Mouse (Mus musculus) 416B (cell line): Measurements from ENCODE around the gene Cnppd1.

Source experiments
- DNase-seq: peaks from one replicate; pipeline ENCODE4 v3.0.0; 2011; ENCODE audit warnings: low read depth

Cnppd1 gene

DNA sequence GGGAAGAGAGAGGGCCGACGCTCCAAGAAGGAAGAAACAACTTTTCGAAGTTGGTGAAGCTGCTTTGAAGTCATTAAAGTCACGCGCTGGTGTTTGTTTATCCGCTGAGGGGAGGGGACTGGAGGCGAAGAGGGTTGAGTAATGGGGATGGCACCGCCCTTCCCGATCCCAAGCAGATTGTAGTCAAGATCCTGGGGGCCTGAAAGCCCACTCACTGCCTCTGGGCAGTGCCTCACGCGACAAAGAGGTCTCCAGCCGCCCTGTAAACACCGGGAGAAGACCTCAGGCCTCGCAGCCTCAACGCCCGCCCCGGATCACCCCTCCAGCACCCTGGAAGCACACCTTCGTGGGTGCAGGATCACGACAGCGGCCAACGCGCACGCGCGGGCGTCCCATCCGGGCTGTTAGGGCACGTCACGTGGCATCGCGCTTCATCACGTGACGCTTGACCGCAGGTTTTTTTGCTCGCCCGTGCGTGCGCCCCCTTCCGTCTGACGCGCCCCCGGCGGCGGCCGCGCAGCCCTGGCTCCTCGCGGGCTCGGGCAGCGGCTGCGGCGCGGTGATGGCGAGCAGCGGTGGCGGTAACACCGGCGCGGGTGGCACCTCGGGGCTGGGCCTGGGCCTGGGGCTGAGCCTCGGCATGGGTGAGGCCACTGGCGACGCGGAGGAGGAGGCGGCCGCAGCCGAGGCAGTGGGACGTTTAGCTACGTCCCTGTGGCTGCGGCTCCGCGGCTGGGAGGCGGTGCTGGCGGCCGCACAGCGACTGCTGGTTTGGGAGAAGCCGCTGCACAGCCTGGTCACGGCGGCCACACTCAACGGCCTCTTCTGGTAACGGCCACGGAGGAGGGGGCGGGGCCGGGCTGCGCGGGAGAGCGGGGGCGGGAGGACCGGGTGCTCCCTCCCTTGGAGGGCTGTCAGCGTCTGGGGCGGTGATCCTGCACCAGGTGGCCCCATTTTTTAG lies at the start of gene Cnppd1, which contains the start of gene Retreg2:
Gene Cnppd1, minus strand, starts transcription at position 411 of the 961 bp plus-strand sequence.
Gene Retreg2, plus strand, starts transcription at position 478 of the 961 bp plus-strand sequence.
- peak; percentile 95 for DNase-seq

DNA sequence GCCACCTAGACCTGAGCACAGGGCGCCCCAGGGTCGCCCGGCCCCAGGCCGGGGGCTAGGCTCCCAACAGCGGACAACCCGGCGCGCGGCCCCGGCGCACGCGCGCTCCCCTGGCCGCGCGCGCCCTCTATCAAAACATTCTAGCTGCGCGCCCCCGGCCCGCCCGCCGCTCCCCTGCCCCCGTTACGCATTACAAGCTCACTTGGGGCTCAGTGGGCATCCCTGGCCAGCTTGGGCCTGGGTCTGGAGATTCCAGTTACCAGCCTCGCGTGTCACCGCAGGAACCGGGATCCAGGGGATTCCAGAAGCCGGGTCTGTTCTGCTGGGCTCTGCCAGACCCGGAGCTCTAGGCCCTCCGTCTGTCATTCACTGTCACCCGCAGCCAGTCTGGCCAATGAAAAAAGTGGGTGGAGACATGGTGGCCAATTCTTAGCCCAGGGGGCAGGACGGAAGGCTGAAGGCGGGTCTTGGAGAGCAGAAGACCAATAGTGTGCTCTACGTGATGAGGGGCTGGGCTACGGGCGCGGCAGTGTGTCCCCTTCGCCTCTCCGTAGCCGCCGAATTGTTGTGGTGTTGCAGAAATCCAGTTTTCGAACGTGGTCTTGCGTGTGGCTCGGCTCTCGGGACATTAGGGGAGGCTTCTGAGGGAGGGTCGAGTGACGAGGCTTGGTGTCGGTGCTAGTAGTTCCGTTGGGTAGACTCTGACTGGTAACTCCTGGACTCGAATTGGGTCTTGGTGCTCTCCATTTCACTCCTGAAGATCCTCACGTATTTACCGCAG lies 49.3 kb upstream of the Cnppd1 start, which contains the start of the genes Ankzf1 and Atg9a:
Gene Ankzf1, plus strand, starts transcription at position 530 of the 781 bp plus-strand sequence.
Gene Atg9a, minus strand, starts transcription at position 575 of the 781 bp plus-strand sequence.
- peak; percentile 99 for DNase-seq

DNA sequence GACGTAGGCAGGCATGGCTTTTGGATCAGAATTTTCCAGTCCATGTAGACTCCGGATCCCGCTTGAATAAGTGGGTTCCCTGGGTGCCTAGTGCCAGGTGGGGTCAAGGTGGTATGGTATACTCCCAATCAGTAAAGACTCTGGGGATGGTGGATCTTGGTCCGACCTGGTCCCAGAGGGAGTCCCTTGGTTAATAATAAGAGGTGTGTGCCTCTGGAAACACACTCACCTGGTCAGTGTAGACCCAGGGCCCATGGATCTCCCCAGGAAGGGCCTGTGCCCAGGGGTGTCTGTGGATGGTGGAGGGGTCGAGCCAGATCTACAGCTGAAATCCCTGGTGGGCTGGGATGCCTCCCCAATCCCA lies 48.7 kb upstream of the Cnppd1 start:
- no peak for DNase-seq

DNA sequence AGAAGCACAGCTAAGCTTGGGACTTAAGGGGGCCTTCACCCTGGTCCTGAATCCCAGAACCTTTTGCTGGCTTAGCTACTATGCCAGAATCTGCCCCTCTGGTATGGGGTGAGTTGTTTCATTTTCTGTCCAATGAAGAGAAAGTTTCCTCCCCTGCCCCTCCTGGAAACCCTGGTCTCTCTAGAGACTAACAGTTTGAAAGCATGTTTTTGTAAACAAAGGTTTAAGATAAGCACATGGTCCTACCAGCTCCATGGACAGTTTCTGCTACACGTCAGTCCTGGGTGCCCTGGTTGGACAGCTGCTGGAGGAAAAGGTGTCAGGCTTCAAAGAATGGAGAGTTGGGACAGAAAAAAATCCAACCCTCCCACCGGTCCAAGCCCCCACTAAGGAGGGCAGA lies 48.1 kb upstream of the Cnppd1 start:
- peak; percentile 19 for DNase-seq

DNA sequence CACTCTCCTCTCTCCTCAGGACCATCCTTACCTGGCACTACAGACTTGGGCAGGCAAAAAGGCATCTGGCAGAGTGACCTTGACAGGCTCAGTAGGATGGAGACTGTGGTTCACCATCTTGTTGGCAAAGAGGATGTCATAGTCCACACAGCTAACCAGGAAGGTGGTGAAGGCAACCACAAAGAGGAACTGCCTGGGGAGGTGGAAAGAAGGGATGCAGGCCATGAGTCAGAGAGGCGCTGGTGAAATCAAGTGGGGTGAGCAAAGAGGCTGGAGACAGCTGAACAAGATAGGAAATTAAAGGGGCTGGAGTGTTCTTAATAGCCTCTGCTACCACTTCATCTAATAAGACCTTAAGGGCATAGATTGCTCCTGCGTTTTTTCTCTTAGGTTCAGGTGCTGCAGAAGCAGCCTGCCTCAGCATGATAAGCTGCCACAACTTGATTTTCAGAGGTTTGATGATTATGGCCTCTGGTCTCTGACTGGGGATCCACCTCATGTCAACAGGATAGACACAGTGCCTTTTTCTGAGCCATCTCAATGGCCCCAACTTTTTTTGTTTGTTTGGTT lies 45.5 kb upstream of the Cnppd1 start:
- DNase-seq = peak; percentile 99

DNA sequence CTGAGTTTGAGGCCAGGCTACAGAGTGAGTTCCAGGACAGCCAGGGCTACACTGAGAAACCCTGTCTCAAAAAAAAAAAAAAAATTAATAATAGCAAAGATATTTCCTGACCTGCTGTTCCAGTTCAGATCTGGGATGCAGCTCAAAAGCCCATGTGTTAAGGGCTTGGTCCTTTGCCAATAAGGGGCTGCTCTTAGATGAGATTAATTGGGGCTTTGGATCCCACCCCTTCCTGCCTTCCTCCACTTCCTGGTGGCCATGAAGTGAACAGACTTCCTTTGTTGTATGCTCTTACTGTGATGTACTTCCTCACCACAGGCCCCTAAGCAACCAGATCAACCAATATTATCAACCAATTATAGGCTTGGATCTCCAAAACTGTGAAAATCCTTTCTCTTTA lies 44.6 kb upstream of the Cnppd1 start:
- DNase-seq = peak; percentile 91

DNA sequence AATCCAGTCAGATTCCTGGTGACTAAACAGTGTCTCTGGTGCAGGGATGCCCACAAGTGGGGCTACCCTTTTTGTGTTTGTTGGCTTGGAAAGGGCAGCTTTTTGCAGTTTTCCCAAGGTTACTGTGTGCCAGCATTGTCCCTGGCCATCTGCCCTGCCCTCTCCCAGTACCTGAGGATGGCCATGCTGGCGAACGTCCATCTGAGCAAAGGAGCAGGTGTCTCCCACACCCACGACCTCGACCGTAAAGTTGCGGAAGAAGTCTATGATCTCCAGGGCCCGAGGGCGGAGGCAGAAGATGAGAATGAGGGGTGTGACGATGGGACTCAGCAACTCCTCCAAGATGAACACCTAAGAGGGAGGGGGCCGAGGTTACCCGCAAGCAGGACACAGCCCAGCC lies 43.0 kb upstream of the Cnppd1 start:
- no peak for DNase-seq

DNA sequence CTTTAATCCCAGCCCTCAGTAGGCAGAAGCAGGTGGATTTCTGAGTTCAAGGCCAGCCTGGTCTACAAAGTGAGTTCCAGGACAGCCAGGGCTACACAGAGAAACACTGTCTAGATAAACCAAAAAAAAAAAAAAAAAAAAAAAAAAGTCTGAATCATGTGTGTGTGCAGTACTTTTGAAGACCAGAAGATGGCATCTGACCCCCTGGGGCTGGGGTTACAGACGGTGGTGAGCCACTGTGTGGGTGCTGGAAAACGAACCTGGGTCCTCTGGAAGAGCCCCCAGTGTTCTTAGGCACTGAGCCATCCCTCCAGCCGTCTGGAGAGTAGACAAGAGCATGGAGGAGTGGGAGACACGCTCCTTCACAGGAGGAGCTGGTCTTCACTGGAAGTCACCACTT lies 39.6 kb upstream of the Cnppd1 start:
- DNase-seq = peak; percentile 17

DNA sequence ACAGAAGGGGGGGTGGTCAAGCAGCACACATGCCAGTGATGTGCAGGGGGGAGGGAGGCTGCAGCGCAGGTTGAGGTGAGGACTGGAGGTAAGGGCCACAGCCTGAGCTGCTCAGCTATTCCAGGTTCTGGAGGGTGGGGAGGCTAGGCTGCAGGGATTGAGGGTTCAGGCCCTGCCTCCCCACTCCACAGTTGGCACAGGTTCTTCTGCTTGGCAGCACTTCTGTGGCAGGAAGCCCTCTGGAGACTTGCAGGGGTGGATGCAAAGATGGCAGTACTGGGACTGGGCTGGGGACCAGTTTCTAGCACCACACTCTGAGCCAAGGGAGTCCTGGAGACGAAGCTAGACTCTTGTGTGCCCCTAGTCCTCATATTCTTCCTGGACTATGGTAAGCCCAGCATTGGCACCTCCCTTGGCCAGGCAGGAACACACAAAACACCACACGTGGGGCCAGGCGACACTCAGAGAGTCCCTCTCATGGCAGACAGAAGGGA lies 38.9 kb upstream of the Cnppd1 start:
- no peak for DNase-seq

DNA sequence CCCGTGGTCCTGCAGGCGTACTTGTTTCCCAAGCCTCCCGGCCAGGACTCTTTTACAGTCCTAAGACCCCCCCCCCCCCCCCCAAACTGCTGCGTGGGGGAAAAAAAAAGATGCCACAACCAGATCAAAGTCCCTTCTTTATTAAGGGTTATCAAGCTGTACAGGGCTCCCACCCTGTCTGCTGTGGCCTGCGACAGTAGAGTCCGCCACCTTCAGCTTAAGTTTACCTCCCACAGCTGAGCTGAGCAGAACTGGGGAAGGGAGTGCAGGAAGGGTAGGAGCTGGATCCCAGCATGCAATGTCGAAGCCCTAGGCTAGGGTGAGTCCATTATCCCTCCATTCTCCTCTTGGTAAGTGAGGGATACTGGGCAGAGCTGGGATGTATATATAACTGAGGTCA lies 38.2 kb upstream of the Cnppd1 start:
- no peak for DNase-seq

DNA sequence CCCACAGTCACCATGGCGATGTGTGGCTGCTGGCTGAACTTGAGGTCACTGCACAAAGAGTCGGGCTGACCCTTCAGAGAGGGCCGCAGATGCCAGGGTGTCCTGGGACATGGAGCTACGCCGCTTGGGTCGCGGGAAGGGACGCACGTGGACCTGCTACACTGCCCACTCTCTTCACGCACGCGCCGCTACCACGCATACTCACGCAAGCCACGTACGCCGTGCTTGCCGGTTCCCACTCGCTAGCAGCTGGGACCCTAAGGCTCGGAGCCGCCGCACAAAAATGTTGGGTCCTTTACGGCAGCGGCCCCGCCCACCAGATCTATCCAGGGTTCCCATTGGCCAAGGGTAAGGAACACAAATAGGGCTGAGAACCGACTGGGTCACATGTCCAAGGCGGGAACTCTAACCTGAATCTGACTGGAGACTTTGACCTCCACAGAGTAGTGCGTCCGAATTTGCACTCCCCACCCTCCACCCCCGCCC lies 37.6 kb upstream of the Cnppd1 start, which contains the start of gene Abcb6:
Gene Abcb6, minus strand, starts transcription at position 288 of the 486 bp plus-strand sequence.
- DNase-seq = peak; percentile 92

DNA sequence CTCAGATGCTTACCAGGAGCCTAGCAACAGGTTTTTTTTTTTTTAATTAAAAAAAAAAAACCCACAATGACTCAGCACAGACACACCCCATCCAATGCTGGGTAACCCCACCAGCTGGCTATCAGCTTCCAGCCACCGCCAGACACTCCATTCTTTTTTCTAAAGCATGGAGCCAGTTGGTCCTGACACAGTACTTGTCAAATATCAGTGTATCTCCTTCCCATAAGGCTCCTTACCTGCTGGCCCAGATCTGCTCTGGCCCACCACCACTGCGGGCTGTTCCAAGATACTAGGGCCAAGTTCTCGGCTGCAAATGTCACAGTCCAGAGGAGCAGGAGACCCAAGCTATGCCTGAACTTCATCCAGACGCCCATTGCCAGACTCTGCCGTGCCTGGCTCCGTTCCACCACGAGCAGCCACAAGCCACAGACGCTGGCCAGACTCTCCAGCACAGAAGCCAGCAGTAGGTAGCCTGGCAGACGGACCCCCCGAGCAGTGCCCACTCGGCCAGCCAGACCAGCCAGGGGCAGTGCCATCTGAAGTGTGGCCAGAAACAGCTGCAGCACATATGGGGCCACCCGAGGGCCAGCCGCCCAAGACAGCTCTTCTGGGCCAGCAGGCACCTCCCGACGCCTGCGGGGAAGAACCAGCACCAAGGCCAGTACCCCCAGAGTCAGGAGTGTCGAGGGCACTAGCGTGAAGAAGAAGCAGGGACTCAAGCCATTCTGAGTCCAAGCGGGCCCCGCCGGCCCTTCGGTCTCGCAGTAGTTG lies 37.0 kb upstream of the Cnppd1 start:
- DNase-seq = peak; percentile 91

DNA sequence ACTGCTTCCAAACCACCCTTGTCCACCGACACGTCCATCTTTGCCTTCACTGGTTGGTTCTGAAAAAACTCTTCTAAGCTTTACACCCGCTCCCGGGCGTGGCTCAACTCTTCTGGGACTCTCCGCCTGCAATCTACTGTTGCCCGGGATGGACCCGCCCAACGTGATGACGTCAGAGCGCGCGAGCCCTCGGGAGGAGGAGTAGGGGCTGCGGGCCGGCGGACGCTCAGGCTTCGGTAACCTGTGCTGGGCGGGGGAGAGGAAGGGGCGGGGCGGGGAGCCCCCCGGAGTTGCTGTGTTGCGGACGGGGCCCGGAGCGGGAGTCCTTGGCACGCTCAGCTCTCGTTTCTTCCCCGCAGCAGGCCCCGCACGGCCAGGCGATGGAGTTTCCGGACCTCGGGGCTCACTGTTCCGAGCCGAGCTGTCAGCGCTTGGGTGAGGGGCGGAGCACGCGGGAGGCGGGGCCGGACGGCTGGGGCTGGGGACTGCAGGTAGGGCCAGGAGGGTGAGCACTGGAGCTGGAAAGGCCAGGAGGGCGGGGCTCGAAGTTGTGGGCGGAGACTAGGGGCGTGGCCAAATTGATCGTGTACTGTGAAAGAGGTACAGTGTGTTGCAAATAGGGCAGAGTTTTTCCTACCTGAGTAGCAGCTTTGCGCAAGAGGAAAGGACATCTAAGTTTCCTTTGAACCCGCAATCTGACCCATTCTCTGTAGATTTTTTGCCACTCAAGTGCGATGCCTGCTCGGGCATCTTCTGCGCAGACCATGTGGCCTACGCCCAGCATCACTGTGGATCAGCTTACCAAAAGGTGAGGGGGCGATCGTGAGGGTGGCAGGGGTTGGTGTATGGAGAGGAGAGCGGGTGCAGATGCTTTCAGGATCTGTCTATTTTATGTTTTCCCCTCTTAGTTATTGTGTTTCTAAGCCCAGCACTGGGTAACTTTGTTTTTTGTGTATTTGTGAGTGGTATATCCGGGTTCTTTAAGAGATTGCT lies 26.3 kb upstream of the Cnppd1 start, which contains the start of gene Zfand2b:
Gene Zfand2b, plus strand, starts transcription at position 175 of the 993 bp plus-strand sequence.
- DNase-seq = peak; percentile 97

DNA sequence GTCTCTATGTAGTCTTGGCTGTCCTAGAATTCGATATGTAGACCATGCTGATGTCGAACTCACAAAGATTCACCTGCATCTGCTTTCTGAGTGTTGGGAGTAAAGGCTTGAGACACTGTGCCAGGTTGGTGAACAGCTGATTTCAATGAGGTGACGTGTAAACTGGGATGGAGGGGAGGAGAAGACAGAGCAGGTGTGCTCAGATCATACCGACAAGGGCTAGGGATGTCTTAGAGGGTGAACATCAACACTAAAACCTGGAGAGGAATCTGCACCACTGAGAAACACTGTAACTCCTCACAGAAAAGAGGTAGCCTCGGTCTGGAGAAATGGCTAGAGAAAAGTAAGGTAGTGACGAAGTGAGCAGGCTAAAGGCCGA lies 25.6 kb upstream of the Cnppd1 start:
- DNase-seq = no peak

DNA sequence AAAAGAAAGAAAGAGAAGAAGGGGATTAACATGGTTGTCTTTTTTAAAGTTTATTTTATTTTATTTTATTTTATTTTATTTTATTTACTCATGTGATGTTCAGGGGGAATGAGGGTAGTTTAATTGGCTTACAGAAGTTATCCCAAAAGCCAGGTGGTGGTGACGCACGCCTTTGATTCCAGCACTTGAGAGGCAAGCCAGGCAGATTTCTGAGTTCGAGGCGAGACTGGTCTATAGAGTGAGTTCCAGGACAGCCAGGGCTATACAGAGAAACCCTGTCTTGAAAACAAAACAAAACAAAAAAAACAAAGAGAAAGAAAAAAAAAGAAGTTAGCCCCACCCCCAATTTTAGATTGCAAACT lies 17.7 kb upstream of the Cnppd1 start:
- DNase-seq = no peak

DNA sequence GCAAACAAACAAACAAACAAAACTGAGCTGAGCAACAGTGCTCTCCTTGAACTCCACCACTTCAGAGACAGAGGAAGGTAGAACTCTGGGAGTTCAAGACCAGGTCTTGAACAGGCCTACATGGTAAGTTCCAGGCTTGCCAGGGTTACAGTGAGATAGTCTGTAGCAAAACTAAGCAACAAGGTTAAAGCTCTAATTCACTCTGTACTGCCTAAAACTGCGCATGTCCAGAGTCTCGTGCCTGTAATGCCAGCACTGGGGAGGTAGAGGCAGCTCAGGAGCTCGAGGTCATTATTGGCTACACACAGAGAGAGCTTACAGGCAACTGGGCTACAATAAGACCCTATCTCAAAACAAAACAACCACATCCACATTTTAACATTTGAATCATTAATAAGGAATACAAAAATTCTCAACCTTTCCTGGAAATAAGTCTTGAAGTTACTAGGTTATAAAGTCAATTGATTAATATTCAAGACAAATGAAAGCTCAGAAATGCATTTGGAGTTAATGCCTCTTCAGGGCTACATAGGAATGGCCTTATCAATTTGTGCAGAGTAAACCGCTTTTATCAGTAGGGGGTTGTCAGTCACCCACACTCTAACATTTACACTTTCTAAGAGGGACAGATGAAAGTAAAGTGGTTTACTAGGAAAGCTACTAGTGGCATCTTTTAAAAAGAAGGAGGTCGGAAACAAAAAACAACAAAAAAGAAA lies 17.2 kb upstream of the Cnppd1 start:
- DNase-seq = no peak

DNA sequence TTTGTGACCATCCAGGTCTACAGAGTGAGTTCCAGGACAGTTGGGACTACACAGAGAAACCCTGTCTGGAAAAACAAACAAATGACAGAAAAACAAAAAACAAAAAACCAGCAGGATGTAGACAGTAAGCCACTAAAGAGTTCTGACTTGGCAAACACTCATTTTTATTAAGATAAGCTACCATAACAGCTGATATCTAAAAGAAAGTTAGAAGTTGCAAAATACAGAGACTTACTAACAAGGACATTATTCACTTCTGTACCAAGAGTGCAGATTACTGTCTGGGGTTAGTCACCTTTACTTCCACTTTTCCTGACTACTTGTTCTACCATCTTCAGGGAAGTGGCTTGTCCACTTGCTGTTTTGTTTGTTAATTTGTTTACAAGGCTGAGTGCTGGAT lies 16.5 kb upstream of the Cnppd1 start:
- peak; percentile 23 for DNase-seq

DNA sequence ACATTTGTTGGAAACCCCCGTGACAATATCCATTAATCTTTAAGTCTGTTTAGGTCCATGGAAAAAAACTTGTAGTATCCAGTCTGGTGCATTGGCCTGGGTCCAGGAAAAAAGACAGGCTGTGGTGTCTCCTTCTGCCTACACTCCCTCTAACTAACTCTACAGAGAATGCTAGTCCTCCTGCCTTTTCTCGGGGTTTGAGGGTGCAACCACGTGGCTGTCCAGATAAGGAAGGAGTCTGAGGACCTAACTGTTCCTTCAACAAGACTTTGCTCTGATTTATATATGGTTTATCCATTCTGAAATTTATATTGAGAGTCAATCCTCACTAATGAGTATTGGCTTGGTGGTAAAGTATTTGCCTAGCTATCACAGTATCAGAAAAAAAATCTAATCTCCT lies 13.3 kb upstream of the Cnppd1 start:
- no peak for DNase-seq

DNA sequence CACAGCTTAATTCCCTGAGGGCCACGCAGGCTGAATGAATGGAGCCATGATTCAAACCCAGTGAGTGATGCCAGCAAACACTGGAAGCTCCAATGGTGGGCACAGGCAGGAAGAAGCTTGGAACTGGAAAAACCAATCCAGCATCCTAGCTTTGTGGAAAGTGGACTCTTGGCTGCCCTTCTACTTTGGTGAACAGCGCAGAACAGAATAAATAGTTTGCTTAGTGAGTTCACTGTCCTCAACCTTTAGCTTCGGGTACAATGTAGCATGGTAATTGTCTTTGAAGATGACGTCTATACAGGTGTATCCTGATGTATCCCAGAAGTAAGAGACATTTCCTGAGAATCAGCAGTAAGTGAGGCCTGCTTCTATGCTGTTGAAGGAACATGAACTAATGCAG lies 6.2 kb upstream of the Cnppd1 start:
- DNase-seq = no peak
